Mouse (Mus musculus) lung, embryonic 14.5 days (tissue): ENCODE results near the gene Ndufaf3. TPM values are rescaled to one million over a fixed set of nuclear protein-coding genes. Genes with fewer than 3 reads are reported as not detected.

Experiments used
- ATAC-seq: fragments of 200-750 bp; cut with Nextera tagmentation; 2 replicates; pipeline ENCODE4 v1.8.0; 2017; ENCODE audit warnings: mild to moderate bottlenecking, moderate TSS enrichment, moderate library complexity; ENCODE audit not compliant: insufficient read depth
- DNase-seq: peaks from one replicate; pipeline ENCODE4 v3.0.0-alpha.2; 2015
- H3K27ac ChIP-seq: fragments of 300-500 bp; sonication (generic); 2 replicates; pipeline ENCODE4 v1.5.1; 2014; ENCODE audit warnings: low read depth, mild to moderate bottlenecking, moderate library complexity
- H3K27me3 ChIP-seq: fragments of 300-500 bp; sonication (generic); 2 replicates; pipeline ENCODE4 v1.6.1; 2014; ENCODE audit warnings: low read length, control low read depth; ENCODE audit not compliant: insufficient read depth
- H3K36me3 ChIP-seq: fragments of 300-500 bp; sonication (generic); 2 replicates; pipeline ENCODE4 v1.6.1; 2014; ENCODE audit warnings: control low read depth; ENCODE audit not compliant: insufficient read depth
- H3K4me1 ChIP-seq: fragments of 300-500 bp; sonication (generic); 2 replicates; pipeline ENCODE4 v1.6.1; 2014; ENCODE audit warnings: antibody characterized with exemption, control low read depth; ENCODE audit not compliant: insufficient read depth
- H3K4me2 ChIP-seq: fragments of 300-500 bp; sonication (generic); 2 replicates; pipeline ENCODE4 v1.6.1; 2014; ENCODE audit warnings: mild to moderate bottlenecking
- H3K4me3 ChIP-seq: fragments of 300-500 bp; sonication (generic); 2 replicates; pipeline ENCODE4 v1.5.1; 2014; ENCODE audit warnings: low read depth, low read length
- H3K9ac ChIP-seq: fragments of 300-500 bp; sonication (generic); 2 replicates; pipeline ENCODE4 v1.6.1; 2014
- H3K9me3 ChIP-seq: fragments of 300-500 bp; sonication (generic); 2 replicates; pipeline ENCODE4 v1.6.1; 2016; ENCODE audit warnings: low read depth, low read length, control low read depth
- CTCF ChIP-seq: IDR thresholded peaks from 2 replicates; pipeline ENCODE4 v1.5.1; 2016; ENCODE audit warnings: antibody characterized with exemption, low read depth
- WGBS: fragments of 180-500 bp; shearing (Covaris S2); extraction: QIAGEN DNeasy Blood & Tissue Kit; methylation state at CpG from one replicate; pipeline ENCODE4 v1.1.7; 2014; 5-methylcytosine and 5-hydroxymethylcytosine counted together
- polyA plus RNA-seq: library from polyadenylated mRNA; unstranded; fragments of >200 nt; fragmentation: Nextera tagmentation; extraction: Ambion mirVana; gene quantifications from 2 replicates; pipeline ENCODE4 v1.2.1, GENCODE M21; 2014

Ndufaf3 gene
- polyA plus RNA-seq, 1 experiment from 2014 or later: 46.9 TPM

DNA sequence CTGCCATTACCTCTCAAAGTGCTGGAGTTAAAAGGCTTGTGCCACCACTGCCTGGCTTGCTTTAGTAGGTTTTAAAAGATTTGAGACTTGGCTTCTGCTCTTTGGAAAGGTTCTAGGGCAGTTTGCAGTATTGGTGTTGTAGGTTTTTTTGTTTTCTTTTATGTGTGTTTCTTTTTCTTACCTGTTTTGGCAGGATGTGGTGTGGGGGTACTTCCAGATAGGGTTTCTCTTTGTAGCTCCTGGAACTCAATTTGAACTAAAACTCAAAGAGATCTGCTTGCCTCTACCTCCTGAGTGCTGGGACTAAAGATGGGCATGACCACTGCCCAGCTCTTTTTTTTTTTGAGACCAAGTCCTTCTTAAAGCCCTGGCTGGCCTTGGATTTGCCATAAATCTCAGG is 26.4 kb downstream of the Ndufaf3 start:
- DNase-seq (no peak), ATAC-seq (no peak)
- Histone ChIP-seq H3K4me3 (no peak overlapping the region), H3K36me3 (peaks cover 90% of the 10 kb centered on the region), H3K4me1 (no peaks in the 10 kb centered on the region), H3K9ac (no peak overlapping the region), H3K27ac (no peak overlapping the region), H3K9me3 (no peaks in the 10 kb centered on the region), H3K4me2 (no peak overlapping the region), H3K27me3 (no peaks in the 10 kb centered on the region)
- TF ChIP-seq CTCF: no peak

DNA sequence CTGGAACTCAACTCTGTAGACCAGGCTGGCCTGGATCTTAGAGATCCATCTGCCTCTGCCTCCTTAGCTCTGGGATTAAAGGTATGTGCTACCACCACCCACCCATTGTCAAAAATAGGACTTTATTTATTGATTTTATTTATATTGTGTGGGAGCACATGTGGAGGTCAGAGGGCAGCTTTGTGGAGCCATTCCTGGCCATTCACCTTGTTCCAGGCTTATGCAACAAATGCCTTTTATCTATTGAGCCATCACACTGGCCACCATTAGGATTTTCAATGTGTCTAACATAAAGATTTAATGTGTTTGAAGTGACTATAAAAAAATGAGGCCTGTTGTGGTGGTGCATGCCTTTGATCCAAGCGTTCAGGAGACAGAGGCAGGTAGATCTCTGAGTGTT is 35.7 kb downstream of the Ndufaf3 start:
- no peak overlapping the region for H3K27ac ChIP-seq
- no peak overlapping the region for H3K9ac ChIP-seq
- no peaks in the 10 kb centered on the region for H3K4me1 ChIP-seq
- WGBS: 93% methylated on average over 1 of the region's 1 CpGs
- DNase-seq (no peak), ATAC-seq (no peak)
- no peaks in the 10 kb centered on the region for H3K27me3 ChIP-seq
- peaks cover 84% of the 10 kb centered on the region for H3K36me3 ChIP-seq
- no peaks in the 10 kb centered on the region for H3K9me3 ChIP-seq
- no peak overlapping the region for H3K4me2 ChIP-seq
- no peak overlapping the region for H3K4me3 ChIP-seq
- TF ChIP-seq CTCF: no peak

DNA sequence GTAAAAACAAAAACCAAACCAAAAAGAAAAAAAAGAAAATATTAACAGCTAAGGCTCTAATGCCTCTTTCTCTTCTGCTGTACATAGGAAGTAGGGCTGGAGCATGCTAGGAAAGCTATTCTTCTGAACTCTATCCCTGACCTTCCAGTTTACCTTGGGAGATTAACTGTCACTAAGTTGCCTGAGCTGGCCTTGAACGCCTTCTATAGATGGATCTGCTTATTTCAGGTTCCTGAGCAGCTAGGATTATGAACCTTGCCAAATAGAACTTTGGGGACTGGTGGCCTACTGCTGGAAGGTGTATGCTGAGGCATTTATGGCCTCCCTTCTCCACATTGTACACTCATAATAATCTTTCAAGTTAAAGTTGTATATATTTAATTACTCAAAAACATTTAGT is 36.3 kb downstream of the Ndufaf3 start:
- no peak overlapping the region for H3K4me2 ChIP-seq
- WGBS: 81% methylated on average over 1 of the region's 1 CpGs
- no peaks in the 10 kb centered on the region for H3K4me1 ChIP-seq
- H3K27me3 ChIP-seq: no peaks in the 10 kb centered on the region
- no peak overlapping the region for H3K4me3 ChIP-seq
- DNase-seq (no peak), ATAC-seq (no peak)
- H3K36me3 ChIP-seq: peaks cover 79% of the 10 kb centered on the region
- H3K9me3 ChIP-seq: no peaks in the 10 kb centered on the region
- no peak for TF ChIP-seq CTCF
- no peak overlapping the region for H3K27ac ChIP-seq
- no peak overlapping the region for H3K9ac ChIP-seq

DNA sequence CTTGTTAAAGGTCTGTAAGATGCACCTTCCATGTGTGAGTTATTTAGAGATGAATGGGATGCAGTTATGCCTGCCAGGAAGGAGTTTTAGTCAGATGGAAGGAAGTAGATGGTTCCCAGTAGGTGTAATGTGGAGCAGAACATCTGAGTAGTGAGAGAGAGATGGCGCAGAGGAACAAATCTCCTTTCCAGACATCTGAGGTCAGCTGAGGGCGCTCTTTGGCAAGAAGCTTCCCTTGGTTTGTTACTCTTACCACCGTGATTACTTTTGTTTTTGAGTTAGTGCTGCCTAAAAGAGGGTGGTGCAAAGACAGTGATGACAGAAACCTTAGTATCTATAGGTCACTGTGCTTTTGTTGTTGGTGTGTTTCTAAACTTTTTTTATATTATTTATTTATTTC is 41.8 kb downstream of the Ndufaf3 start:
- TF ChIP-seq CTCF: no peak
- no peak overlapping the region for H3K4me3 ChIP-seq
- WGBS: 73% methylated on average over 3 of the region's 3 CpGs
- H3K36me3 ChIP-seq: peaks cover 43% of the 10 kb centered on the region
- H3K9ac ChIP-seq: no peak overlapping the region
- H3K27me3 ChIP-seq: no peaks in the 10 kb centered on the region
- ATAC-seq (no peak), DNase-seq (no peak)
- no peak overlapping the region for H3K4me2 ChIP-seq
- H3K9me3 ChIP-seq: no peaks in the 10 kb centered on the region
- no peak overlapping the region for H3K27ac ChIP-seq
- no peaks in the 10 kb centered on the region for H3K4me1 ChIP-seq

DNA sequence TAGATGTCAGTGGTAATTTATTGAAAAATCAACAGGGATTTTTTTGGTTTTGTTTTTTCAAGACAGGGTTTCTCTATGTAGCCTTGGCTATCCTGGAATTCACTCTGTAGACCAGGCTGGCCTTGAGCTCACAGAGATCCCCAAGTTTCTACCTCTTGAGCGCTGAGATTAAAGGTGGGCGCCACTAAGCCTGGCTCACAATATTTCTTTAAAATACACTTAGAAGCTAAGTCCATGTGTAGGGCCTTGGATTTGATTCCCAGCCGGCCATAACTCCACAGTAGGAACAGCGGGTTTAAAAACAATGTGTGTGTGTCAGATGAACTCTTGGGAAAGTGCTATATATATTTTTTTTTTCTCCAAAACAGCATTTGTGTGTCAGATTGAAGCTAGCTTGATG is 43.9 kb downstream of the Ndufaf3 start:
- DNase-seq: no peak
- Histone ChIP-seq H3K9me3 (no peaks in the 10 kb centered on the region), H3K9ac (no peak overlapping the region), H3K4me2 (no peak overlapping the region), H3K36me3 (peaks cover 37% of the 10 kb centered on the region), H3K4me3 (no peak overlapping the region), H3K4me1 (peaks cover 2% of the 10 kb centered on the region; the same call in 1 of the 2 replicates), H3K27ac (no peak overlapping the region), H3K27me3 (no peaks in the 10 kb centered on the region)
- ATAC-seq: no peak
- TF ChIP-seq CTCF: no peak
- WGBS: 96% methylated on average over 4 of the region's 4 CpGs

DNA sequence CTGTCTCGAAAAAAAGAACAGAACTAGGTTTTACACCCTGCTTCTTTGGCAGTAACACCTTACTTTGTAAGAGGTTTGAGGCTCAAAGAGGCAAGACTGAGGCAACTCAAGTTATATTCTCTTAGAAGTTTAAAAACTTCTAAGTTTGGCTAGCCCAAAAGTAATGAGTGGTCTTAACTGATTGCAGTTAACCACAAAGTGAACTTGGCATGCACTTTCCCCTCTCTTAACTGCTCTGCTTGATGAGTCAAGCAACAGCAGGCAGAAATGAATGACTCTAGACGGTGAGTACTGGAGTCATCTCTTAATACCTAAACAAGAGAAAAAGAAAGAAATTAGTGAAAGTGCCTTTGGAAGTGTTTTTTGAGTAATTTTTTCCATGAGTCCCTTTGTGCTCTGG is 45.6 kb downstream of the Ndufaf3 start:
- no peak overlapping the region for H3K9ac ChIP-seq
- ATAC-seq: no peak
- H3K4me3 ChIP-seq: no peak overlapping the region
- DNase-seq: no peak
- H3K27ac ChIP-seq: no peak overlapping the region
- H3K4me1 ChIP-seq: peaks cover 2% of the 10 kb centered on the region; the same call in 1 of the 2 replicates
- TF ChIP-seq CTCF: no peak
- H3K4me2 ChIP-seq: no peak overlapping the region
- no peaks in the 10 kb centered on the region for H3K27me3 ChIP-seq
- WGBS: 80% methylated on average over 2 of the region's 2 CpGs
- no peaks in the 10 kb centered on the region for H3K9me3 ChIP-seq
- peaks cover 31% of the 10 kb centered on the region for H3K36me3 ChIP-seq

DNA sequence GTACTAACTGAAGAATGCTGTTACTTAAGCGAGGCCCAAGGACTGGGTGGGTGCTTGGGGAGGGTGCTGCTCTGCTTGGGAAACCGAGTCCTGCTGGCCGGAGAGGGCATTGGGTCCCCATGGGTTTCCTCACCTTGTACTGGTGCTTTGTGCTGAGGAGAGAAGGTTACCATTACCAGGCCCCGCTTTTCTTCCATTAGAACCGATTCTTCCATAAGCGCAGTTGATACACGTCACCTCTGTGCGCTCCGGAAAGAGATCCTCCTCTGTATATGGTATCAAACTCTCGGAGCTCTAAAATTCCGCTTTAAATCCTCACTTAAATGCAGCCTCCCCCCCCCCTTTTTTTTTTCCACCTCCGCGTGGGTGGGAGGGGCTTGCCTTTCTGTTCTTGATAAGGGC is 49.3 kb downstream of the Ndufaf3 start:
- H3K9me3 ChIP-seq: no peaks in the 10 kb centered on the region
- WGBS: under 1% methylated on average over 13 of the region's 13 CpGs

More for the DNA sequence above, 49.3 kb downstream of the Ndufaf3 start:
- DNase-seq (peak; percentile 81), ATAC-seq (peak; percentile 29; the same call in 1 of the 2 replicates)
- Histone ChIP-seq H3K9ac (peak overlapping the region; percentile 97), H3K4me3 (peak overlapping the region; percentile 88), H3K36me3 (peaks cover 50% of the 10 kb centered on the region), H3K4me1 (peaks cover 2% of the 10 kb centered on the region; the same call in 1 of the 2 replicates), H3K27me3 (no peaks in the 10 kb centered on the region), H3K4me2 (peak overlapping the region; percentile 68), H3K27ac (peak overlapping the region; percentile 100)
- 0 out of 2 replicates have a peak, but pooled peaks have one; percentile 19 for TF ChIP-seq CTCF
